Comparison of ENCODE assay signal across 31 mouse cellular contexts in the genomic region with DNA sequence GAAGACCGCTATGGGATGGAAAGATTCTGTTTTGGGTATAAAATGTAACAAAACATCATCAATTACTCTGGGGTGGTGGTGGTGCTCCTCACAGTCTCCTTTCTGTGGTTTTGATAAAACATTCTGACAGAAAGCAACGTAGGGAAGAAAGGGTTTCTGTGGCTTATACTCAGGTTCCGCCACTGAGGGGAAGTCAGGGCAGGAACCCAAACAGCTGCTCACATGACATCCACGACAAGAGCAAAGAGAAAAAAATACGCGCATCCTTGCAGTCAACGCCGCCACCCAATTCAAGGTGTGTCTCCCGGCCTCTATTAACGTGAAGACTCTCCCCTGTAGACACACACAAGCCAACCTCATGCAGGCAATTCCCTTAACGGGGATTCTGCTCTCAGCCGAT. TPM values are rescaled to one million over a fixed set of nuclear protein-coding genes. Genes with fewer than 3 reads are reported as not detected.
DNase-seq lines count a peak whose midpoint lies in the region; ATAC-seq and TF ChIP-seq lines count a peak whose summit lies in the region.
"Had no signal": no experiment of that assay in that cellular context is flagged by ENCODE, and none has a peak within 500 bp of the region (broad histone marks: within the 10 kb centered on the region; RNA-seq: fewer than 3 reads in every experiment).

No protein-coding gene starts in this region.

- in situ Hi-C loops in CH12.LX (cut with MboI; ENCODE audit: low pct_ligation_motif_present, low pct_unique_long_range_greater_than_20kb, low sequenced_read_pairs): no loop called here

- no peaks in the 10 kb centered on the region for H3K79me2 ChIP-seq in CH12.LX (replicated peaks; ENCODE audit: control insufficient read depth, extremely low read depth, insufficient read depth, poor library complexity, severe bottlenecking)

- H3K9me3 ChIP-seq in CH12.LX (replicated peaks; ENCODE audit: low read length): no peaks in the 10 kb centered on the region
- H3K9me3 ChIP-seq in liver, embryonic 11.5 days (ENCODE audit: control insufficient read depth, low read length): no peaks in the 10 kb centered on the region
- H3K9me3 ChIP-seq: embryonic facial prominence, embryonic 12.5 days; liver, embryonic 13.5 days; neural tube, embryonic 12.5 days; stomach, embryonic 15.5 days had no signal

- no peak for TF ChIP-seq EP300 in CH12.LX (IDR thresholded peaks at IDR 0.05; ENCODE audit: low read length)

- peak; percentile 34 for DNase-seq in CD4-positive, CD25-positive, alpha-beta regulatory T cell, adult 2 months (ENCODE audit: low read depth, low spot score)
- no peak for DNase-seq in CH12.LX (ENCODE audit: extremely low read depth)
- no peak for DNase-seq in liver, embryonic 11.5 days (ENCODE audit: low spot score)
- DNase-seq in adrenal gland, postnatal 4 days (ENCODE audit: low spot score in 2 of 2): no peak
- no peak for DNase-seq in adrenal gland, postnatal 36 days
- no peak for DNase-seq in frontal cortex, postnatal 36 days (ENCODE audit: low spot score in 2 of 2)
- DNase-seq: adrenal gland, adult 8-10 months; cerebellum, adult 11 months; cerebellum, adult 9-10 months; cerebellum, postnatal 36 days; embryo, embryonic 11 days; heart, postnatal 14 days; kidney, adult 9 months; kidney, postnatal 14 days; left cerebral cortex, postnatal 4 days; liver, embryonic 13.5 days; lung, adult 18-20 months; lung, postnatal 10 days; right cerebral cortex, postnatal 4 days; thymus, postnatal 14 days had no signal

- no peak for TF ChIP-seq RAD21 in CH12.LX (IDR thresholded peaks at IDR 0.05; ENCODE audit: low read depth, low read length)

- no peaks in the 10 kb centered on the region for H3K27me3 ChIP-seq in CH12.LX (replicated peaks)
- H3K27me3 ChIP-seq in liver, embryonic 11.5 days (replicated peaks; ENCODE audit: control insufficient read depth, insufficient read depth, low read length): no peaks in the 10 kb centered on the region
- H3K27me3 ChIP-seq: embryonic facial prominence, embryonic 12.5 days; liver, embryonic 13.5 days; neural tube, embryonic 12.5 days; stomach, embryonic 15.5 days had no signal

- no peak for TF ChIP-seq CTCF in CH12.LX (conservative IDR thresholded peaks at IDR 0.05 in 1 of 2, IDR thresholded peaks at IDR 0.05 in 1 of 2; ENCODE audit: low read depth in 2 of 2, low read length in 2 of 2)

- no peak overlapping the region for H3K4me2 ChIP-seq in CH12.LX (ENCODE audit: insufficient read depth, low read depth, poor library complexity, severe bottlenecking)
- no peak overlapping the region for H3K4me2 ChIP-seq in liver, embryonic 11.5 days
- H3K4me2 ChIP-seq: embryonic facial prominence, embryonic 12.5 days; liver, embryonic 13.5 days; midbrain, embryonic 11.5 days; neural tube, embryonic 12.5 days; stomach, embryonic 15.5 days had no signal

- no peak overlapping the region for H3K9ac ChIP-seq in CH12.LX (ENCODE audit: insufficient read depth, low read depth)
- no peak overlapping the region for H3K9ac ChIP-seq in liver, embryonic 11.5 days (ENCODE audit: low read depth, low read length)
- H3K9ac ChIP-seq: embryonic facial prominence, embryonic 12.5 days; liver, embryonic 13.5 days; neural tube, embryonic 12.5 days; stomach, embryonic 15.5 days had no signal

- peaks cover 1 to 5% of the 10 kb centered on the region in 2 experiments; a peak in 3 of 4 replicates for H3K4me1 ChIP-seq in CH12.LX (ENCODE audit: control insufficient read depth in 1 of 2, insufficient read depth in 2 of 2)
- H3K4me1 ChIP-seq in liver, embryonic 11.5 days (replicated peaks; ENCODE audit: control insufficient read depth, insufficient read depth, low read length): no peaks in the 10 kb centered on the region
- H3K4me1 ChIP-seq: embryonic facial prominence, embryonic 12.5 days; liver, embryonic 13.5 days; neural tube, embryonic 12.5 days; stomach, embryonic 15.5 days had no signal

- H3K4me3 ChIP-seq in CH12.LX (replicated peaks in 1 of 3; ENCODE audit: low read depth in 2 of 3, low read length in 2 of 3, poor library complexity in 1 of 3): no peak overlapping the region
- no peak overlapping the region for H3K4me3 ChIP-seq in liver, embryonic 11.5 days (ENCODE audit: low read depth, low read length)
- H3K4me3 ChIP-seq: embryonic facial prominence, embryonic 12.5 days; liver, embryonic 13.5 days; neural tube, embryonic 12.5 days; stomach, embryonic 15.5 days had no signal

- dilution Hi-C loops in CH12.LX (cut with MboI; ENCODE audit: extremely low pct_ligation_motif_present, extremely low pct_unique_long_range_greater_than_20kb, low sequenced_read_pairs): no loop called here

- ATAC-seq in granulocyte monocyte progenitor cell, adult 5-6 weeks (replicated peaks; ENCODE audit: poor library complexity, severe bottlenecking): peak; percentile 42; the same call in 1 of the 2 replicates
- peak; percentile 46; the same call in 1 of the 2 replicates for ATAC-seq in megakaryocyte progenitor cell, adult 5-6 weeks (replicated peaks; ENCODE audit: poor library complexity)
- no peak for ATAC-seq in liver, embryonic 11.5 days (replicated peaks; ENCODE audit: low FRiP score)
- ATAC-seq: forebrain, embryonic 16.5 days; hindbrain, embryonic 16.5 days; intestine, postnatal 0 days; midbrain, embryonic 16.5 days had no signal

- WGBS in liver, embryonic 11.5 days: 78% methylated on average over 12 of the region's 12 CpGs

- H3K36me3 ChIP-seq in CH12.LX (replicated peaks in 1 of 2; ENCODE audit: control insufficient read depth in 1 of 2, insufficient read depth in 1 of 2, low read length in 1 of 2): no peaks in the 10 kb centered on the region
- no peaks in the 10 kb centered on the region for H3K36me3 ChIP-seq in liver, embryonic 11.5 days (ENCODE audit: control insufficient read depth, insufficient read depth, low read length)
- H3K36me3 ChIP-seq: embryonic facial prominence, embryonic 12.5 days; liver, embryonic 13.5 days; neural tube, embryonic 12.5 days; stomach, embryonic 15.5 days had no signal

- no peak overlapping the region for H3K27ac ChIP-seq in CH12.LX (ENCODE audit: insufficient read depth, low read depth)
- H3K27ac ChIP-seq in liver, embryonic 11.5 days (ENCODE audit: low read depth, low read length): no peak overlapping the region
- H3K27ac ChIP-seq: embryonic facial prominence, embryonic 12.5 days; liver, embryonic 13.5 days; macrophage; neural tube, embryonic 12.5 days; stomach, embryonic 15.5 days had no signal

- no peak for TF ChIP-seq POLR2A in CH12.LX (IDR thresholded peaks at IDR 0.05; ENCODE audit: low read depth, low read length)

TF ChIP-seq in CH12.LX, 34 proteins besides CTCF, POLR2A, EP300 and RAD21:
- no peak for TF ChIP-seq USF1 (IDR thresholded peaks at IDR 0.05; ENCODE audit: low read depth, low read length)
- 0 out of 2 replicates have a peak, but pooled peaks have one; percentile 13 for TF ChIP-seq BHLHE40 (IDR thresholded peaks at IDR 0.05; ENCODE audit: low read depth, low read length)
- TF ChIP-seq PAX5 (IDR thresholded peaks at IDR 0.05; ENCODE audit: low read length): no peak
- no peak for TF ChIP-seq TBP (conservative IDR thresholded peaks at IDR 0.05; ENCODE audit: low read depth, low read length)
- TF ChIP-seq SMC3 (IDR thresholded peaks at IDR 0.05; ENCODE audit: low read depth, low read length): no peak
- no peak for TF ChIP-seq MEF2A (IDR thresholded peaks at IDR 0.05; ENCODE audit: borderline replicate concordance, low read depth, low read length)
- no peak for TF ChIP-seq JUN (IDR thresholded peaks at IDR 0.05; ENCODE audit: insufficient read depth, low read depth, low read length)
- no peak for TF ChIP-seq USF2 (conservative IDR thresholded peaks at IDR 0.05; ENCODE audit: low read depth, low read length)
- TF ChIP-seq POLR2AphosphoS2 (IDR thresholded peaks at IDR 0.05; ENCODE audit: low read depth, low read length): no peak

RNA-seq across cellular contexts. Expression of a gene that starts 48.0 kb away (rescaled TPM):
- total RNA-seq in CH12.LX (2012; rRNA removed) (33.8 TPM in 2 replicates), CH12.LX (2014; rRNA removed) (32.1 and 37.7 TPM in 2 replicates)
- 24.5 and 25.8 TPM in 2 replicates for polyA plus RNA-seq in CH12.LX (2012; ENCODE audit: insufficient read length, low read depth)
- total RNA-seq in granulocyte monocyte progenitor cell, adult 5-6 weeks (2014; fragmentation: Nextera tagmentation): 8.6 and 13.0 TPM in 2 replicates
- 7.7 and 11.1 TPM in 2 replicates for total RNA-seq in granulocyte monocyte progenitor cell, adult 5-6 weeks (2017)
- 8.4 and 10.7 TPM in 2 replicates for total RNA-seq in megakaryocyte progenitor cell, adult 5-6 weeks (2015)
- total RNA-seq in megakaryocyte progenitor cell, adult 5-6 weeks (2017): 7.7 and 11.7 TPM in 2 replicates
- polyA plus RNA-seq in liver, embryonic 11.5 days (2014; fragmentation: Nextera tagmentation; extraction: Ambion mirVana): 13.8 and 14.3 TPM in 2 replicates
- total RNA-seq in adrenal gland, postnatal 4 days (2021): 10 to 100 TPM; 17.1 to 17.4 TPM
- 10 to 100 TPM; 22.4 to 25.2 TPM for total RNA-seq in adrenal gland, postnatal 36 days (2021)

RNA-seq across cellular contexts. Expression of a gene that starts 48.1 kb away (rescaled TPM):
- total RNA-seq in CH12.LX (2012; rRNA removed): 883 and 996 TPM in 2 replicates
- total RNA-seq in CH12.LX (2014; rRNA removed): 1,445 and 1,471 TPM in 2 replicates
- polyA plus RNA-seq in CH12.LX (2012; ENCODE audit: insufficient read length, low read depth): 858 and 964 TPM in 2 replicates
- 412 and 454 TPM in 2 replicates for total RNA-seq in granulocyte monocyte progenitor cell, adult 5-6 weeks (2014; fragmentation: Nextera tagmentation)
- total RNA-seq in granulocyte monocyte progenitor cell, adult 5-6 weeks (2017): 535 and 555 TPM in 2 replicates
- 536 and 576 TPM in 2 replicates for total RNA-seq in megakaryocyte progenitor cell, adult 5-6 weeks (2015)
- 522 and 555 TPM in 2 replicates for total RNA-seq in megakaryocyte progenitor cell, adult 5-6 weeks (2017)
- polyA plus RNA-seq in liver, embryonic 11.5 days (2014; fragmentation: Nextera tagmentation; extraction: Ambion mirVana): 683 and 762 TPM in 2 replicates
- total RNA-seq in adrenal gland, postnatal 4 days (2021): 100 to 1,000 TPM; 310 to 330 TPM
- 100 to 1,000 TPM; 318 to 346 TPM for total RNA-seq in adrenal gland, postnatal 36 days (2021)
